Mouse (Mus musculus) erythroblast, embryonic 14.5 days (primary cell): Measurements from ENCODE around the gene Exoc5. TPM values are rescaled to one million over a fixed set of nuclear protein-coding genes. Genes with fewer than 3 reads are reported as not detected.

ENCODE experiments used
- H3K27me3 ChIP-seq: 2 replicates; pipeline ENCODE4 v1.6.1; 2012; ENCODE audit warnings: inconsistent platforms; ENCODE audit not compliant: control insufficient read depth
- H3K36me3 ChIP-seq: 2 replicates; pipeline ENCODE4 v1.6.1; 2012; ENCODE audit warnings: mild to moderate bottlenecking, inconsistent platforms; ENCODE audit not compliant: control insufficient read depth
- H3K4me1 ChIP-seq: 2 replicates; pipeline ENCODE4 v1.6.1; 2012; ENCODE audit warnings: inconsistent platforms; ENCODE audit not compliant: control insufficient read depth
- H3K4me3 ChIP-seq: replicated peaks from 2 replicates; pipeline ENCODE3; 2012; ENCODE audit warnings: moderate library complexity, mild to moderate bottlenecking, inconsistent platforms
- H3K9me3 ChIP-seq: 2 replicates; pipeline ENCODE4 v1.6.1; 2012; ENCODE audit warnings: low read length, inconsistent platforms, mixed read lengths; ENCODE audit not compliant: control insufficient read depth
- GATA1 ChIP-seq: IDR thresholded peaks from 2 replicates; pipeline ENCODE4 v1.6.1; 2012; ENCODE audit warnings: low read length, inconsistent platforms, mixed read lengths
- TAL1 ChIP-seq: IDR thresholded peaks from 3 replicates; pipeline ENCODE4 v1.6.1; 2012; ENCODE audit warnings: low read length, inconsistent platforms, mixed read lengths
- polyA plus RNA-seq: library from polyadenylated mRNA; stranded (reverse); fragments of >175 nt; gene quantifications from 2 replicates; pipeline ENCODE4 v1.2.3, GENCODE M21; 2012

Exoc5 gene
- polyA plus RNA-seq, 1 experiment: 0.54 TPM

DNA sequence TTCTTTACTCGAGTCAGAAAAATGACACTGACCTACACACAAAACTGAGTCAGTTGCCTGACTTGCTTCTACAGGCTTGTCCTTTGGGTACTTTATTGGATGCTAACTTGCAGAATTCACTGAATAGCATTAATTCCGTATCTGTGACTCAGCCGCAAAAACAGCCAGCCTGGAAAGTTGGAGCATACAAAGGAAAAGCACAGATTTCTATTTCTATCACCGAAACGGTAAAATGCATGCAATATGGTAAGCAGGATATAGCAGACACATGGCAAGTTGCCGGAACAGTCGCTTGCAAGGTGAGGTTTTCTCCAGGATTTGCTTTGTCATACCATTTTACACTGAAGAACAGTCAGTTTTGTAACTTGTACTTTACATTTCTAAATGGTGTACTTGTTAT lies 7.4 kb upstream of the Exoc5 start:
- Histone ChIP-seq H3K4me1 (peaks cover 12% of the 10 kb centered on the region), H3K4me3 (no peak overlapping the region), H3K9me3 (no peaks in the 10 kb centered on the region), H3K36me3 (peaks cover 21% of the 10 kb centered on the region), H3K27me3 (no peaks in the 10 kb centered on the region)
- no peak for TF ChIP-seq TAL1
- no peak for TF ChIP-seq GATA1

- peaks cover 21% of the 10 kb centered on the region for H3K36me3 ChIP-seq
- no peak for TF ChIP-seq GATA1
- TF ChIP-seq TAL1: no peak
- H3K27me3 ChIP-seq: no peaks in the 10 kb centered on the region
- no peak overlapping the region for H3K4me3 ChIP-seq
- peaks cover 16% of the 10 kb centered on the region for H3K4me1 ChIP-seq
- H3K9me3 ChIP-seq: no peaks in the 10 kb centered on the region
These were observed 6.4 kb upstream of the Exoc5 start for GRCm38 (mm10) chr14:49072837-49073236.

DNA sequence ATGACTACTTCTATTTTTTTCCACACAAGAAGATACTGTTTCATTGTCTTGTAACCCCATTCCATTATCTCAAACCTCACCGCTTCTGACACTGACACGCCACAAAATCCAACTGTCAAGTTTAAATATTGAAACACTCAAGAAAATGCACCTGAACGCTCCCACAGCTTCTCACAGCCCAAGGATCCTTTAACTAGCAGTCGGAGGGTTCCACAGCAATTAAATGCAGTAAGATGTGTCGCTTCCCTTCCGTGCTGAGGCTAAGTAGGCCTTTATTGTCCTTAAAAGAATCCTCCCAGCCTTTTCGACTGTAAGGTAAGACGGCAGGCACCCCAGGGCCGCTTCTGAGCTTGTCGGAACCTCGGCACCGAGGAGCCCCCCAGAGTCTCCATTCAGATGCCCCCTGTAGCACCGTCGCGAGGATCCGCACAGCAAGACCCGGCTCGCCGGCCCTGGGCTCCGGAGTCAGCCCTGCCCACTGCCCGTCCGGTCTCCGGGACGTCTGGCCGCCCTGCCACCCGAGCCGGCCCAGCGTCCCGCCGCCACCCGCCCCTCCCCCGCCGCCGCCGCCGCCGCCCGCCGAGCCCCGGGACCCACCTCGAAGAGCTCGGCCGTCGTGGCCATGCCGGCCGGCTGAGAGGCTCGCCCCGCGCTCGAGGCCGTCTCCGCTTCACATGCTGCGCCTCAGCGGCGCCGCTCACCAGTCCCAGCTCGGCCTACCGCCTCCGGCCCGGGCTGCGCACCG lies 752 bp downstream of the Exoc5 start, which contains the start of gene Ap5m1:
Gene Ap5m1, plus strand, starts transcription at position 569 of the 745 bp plus-strand sequence.
- Histone ChIP-seq H3K4me3 (peak within 1 kb of the TSS; percentile 96), H3K36me3 (peaks cover 2% of the 10 kb centered on the region; the same call in 1 of the 2 replicates), H3K9me3 (no peaks in the 10 kb centered on the region), H3K4me1 (peaks cover 43% of the 10 kb centered on the region), H3K27me3 (no peaks in the 10 kb centered on the region)
- TF ChIP-seq TAL1: no peak
- TF ChIP-seq GATA1: no peak

DNA sequence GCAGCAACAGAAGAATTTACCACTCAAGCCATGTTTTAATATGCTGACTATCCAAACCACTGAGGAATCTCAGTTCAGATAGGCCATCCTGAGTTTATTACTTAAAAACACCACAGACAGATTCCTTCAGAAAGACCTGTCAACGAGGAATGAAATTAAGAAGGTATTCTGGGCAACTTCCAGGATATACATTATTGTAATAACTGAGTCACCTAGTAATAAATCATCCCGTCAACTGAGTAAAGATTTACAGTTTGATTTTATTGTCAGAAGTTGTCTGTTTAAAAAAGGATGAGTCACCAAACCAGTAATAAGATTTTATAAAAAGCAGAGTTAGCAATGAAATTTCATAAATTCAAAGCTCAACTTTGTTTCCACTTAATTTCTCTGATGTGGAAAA lies 2.6 kb downstream of the Exoc5 start:
- Histone ChIP-seq H3K4me3 (no peak overlapping the region), H3K4me1 (peaks cover 32% of the 10 kb centered on the region), H3K27me3 (no peaks in the 10 kb centered on the region), H3K36me3 (peaks cover 2% of the 10 kb centered on the region; the same call in 1 of the 2 replicates), H3K9me3 (no peaks in the 10 kb centered on the region)
- TF ChIP-seq GATA1: no peak
- no peak for TF ChIP-seq TAL1

- Histone ChIP-seq H3K4me1 (peaks cover 3% of the 10 kb centered on the region; the same call in 1 of the 2 replicates), H3K4me3 (no peak overlapping the region)
- TF ChIP-seq TAL1 (no peak), GATA1 (no peak)
These were observed 17.0 kb downstream of the Exoc5 start for GRCm38 (mm10) chr14:49049492-49049891.

GRCm38 (mm10) chr14:49045610-49046009 lies 20.8 kb downstream of the Exoc5 start:
- TF ChIP-seq GATA1: no peak
- no peak for TF ChIP-seq TAL1
- Histone ChIP-seq H3K9me3 (no peaks in the 10 kb centered on the region), H3K4me1 (peaks cover 3% of the 10 kb centered on the region; the same call in 1 of the 2 replicates), H3K4me3 (no peak overlapping the region), H3K36me3 (peaks cover 23% of the 10 kb centered on the region), H3K27me3 (no peaks in the 10 kb centered on the region)

More at GRCm38 (mm10) chr14:49049492-49049891, 17.0 kb downstream of the Exoc5 start:
- H3K27me3 ChIP-seq: no peaks in the 10 kb centered on the region
- peaks cover 22% of the 10 kb centered on the region for H3K36me3 ChIP-seq
- H3K9me3 ChIP-seq: no peaks in the 10 kb centered on the region

DNA sequence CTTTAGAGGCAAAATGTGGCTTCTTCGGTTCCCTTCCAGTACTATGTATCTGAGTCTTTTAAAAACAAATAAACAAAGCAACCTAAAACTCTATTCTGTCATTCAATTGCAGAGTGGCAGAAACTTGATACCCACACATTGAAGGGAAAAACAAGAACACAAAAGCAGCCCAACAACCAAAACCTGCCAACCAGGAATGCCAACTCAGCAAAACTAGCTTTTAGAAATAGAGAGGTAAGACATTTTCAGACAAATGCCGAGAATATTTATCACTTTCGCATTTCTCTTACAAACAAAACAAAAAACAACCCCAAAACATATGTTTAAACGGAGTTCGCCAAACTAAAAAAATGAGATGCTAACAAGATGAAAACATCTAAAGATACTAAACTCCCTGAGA lies 37.5 kb downstream of the Exoc5 start:
- TF ChIP-seq TAL1 (no peak), GATA1 (no peak)
- H3K4me3 ChIP-seq: no peak overlapping the region
- no peaks in the 10 kb centered on the region for H3K9me3 ChIP-seq

DNA sequence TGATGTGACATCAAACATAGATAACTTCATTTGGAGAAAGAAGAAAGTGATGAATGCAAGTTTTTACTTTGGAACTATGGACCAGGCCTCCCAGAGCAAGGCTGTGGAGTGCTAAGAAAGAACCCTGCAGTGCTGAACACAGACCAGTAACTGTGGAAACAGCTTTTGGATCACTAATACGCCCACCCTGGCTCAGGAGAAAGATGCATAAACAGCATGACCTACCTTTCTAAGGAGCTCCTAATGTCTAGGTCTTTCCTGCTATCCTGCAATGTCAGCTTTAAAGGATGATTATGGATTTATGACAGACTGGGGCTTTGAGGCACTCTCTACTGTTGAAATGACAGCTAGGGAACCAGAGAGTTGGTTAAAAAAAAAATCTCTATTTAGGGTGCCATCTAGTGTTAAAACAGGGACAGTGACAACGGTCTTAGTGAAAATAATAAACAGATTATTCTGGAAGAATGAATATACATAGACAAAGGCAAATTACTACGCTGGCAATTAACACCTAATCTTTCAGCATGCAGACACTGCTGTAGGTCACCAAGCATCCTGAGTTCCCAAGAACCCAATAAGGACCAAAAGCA lies 38.6 kb downstream of the Exoc5 start:
- Histone ChIP-seq H3K4me3 (no peak overlapping the region), H3K9me3 (no peaks in the 10 kb centered on the region), H3K36me3 (peaks cover 31% of the 10 kb centered on the region), H3K4me1 (no peaks in the 10 kb centered on the region), H3K27me3 (no peaks in the 10 kb centered on the region)
- TF ChIP-seq TAL1 (no peak), GATA1 (no peak)

More for the DNA sequence above, 37.5 kb downstream of the Exoc5 start:
- no peaks in the 10 kb centered on the region for H3K4me1 ChIP-seq
- peaks cover 35% of the 10 kb centered on the region for H3K36me3 ChIP-seq
- no peaks in the 10 kb centered on the region for H3K27me3 ChIP-seq

GRCm38 (mm10) chr14:49027040-49027778 lies 39.2 kb downstream of the Exoc5 start:
- TF ChIP-seq GATA1 (no peak), TAL1 (no peak)
- no peak overlapping the region for H3K4me3 ChIP-seq

More at GRCm38 (mm10) chr14:49027040-49027778, 39.2 kb downstream of the Exoc5 start:
- no peaks in the 10 kb centered on the region for H3K27me3 ChIP-seq
- no peaks in the 10 kb centered on the region for H3K9me3 ChIP-seq
- no peaks in the 10 kb centered on the region for H3K4me1 ChIP-seq
- H3K36me3 ChIP-seq: peaks cover 30% of the 10 kb centered on the region
